1 mouse cellular context compared by ENCODE assay signal in the genomic region with DNA sequence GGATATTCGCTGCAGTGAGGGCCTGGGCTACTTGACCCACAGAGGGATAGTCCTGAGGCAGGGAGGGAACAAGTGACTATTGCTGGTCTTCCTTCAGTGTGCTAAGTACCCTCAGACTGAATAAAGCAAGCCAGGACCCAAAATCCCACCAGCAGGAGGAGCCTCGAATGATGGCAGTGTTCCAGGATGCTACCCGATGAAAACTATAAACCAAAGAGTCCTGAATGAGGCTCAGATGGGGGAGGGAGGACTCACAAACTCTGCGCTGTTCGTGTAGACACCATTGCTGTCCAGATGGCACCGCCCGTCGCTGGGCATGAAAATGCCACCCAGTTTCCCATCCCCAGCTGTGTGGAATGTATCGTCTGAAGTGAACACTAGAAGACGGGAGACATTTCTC.
TF ChIP-seq lines count a peak whose summit lies in the region.

No protein-coding gene starts in this region.

TF ChIP-seq in ES-E14, 5 proteins besides CTCF, POLR2A, EP300 and RAD21:
- TF ChIP-seq MAFK (IDR thresholded peaks at IDR 0.05; ENCODE audit: insufficient read depth, low read depth, low read length) = no peak
- TF ChIP-seq ZC3H11A (IDR thresholded peaks at IDR 0.05; ENCODE audit: borderline replicate concordance, low read depth, low read length) = no peak
- no peak for TF ChIP-seq CHD2 (IDR thresholded peaks at IDR 0.05; ENCODE audit: low read depth, low read length)
- no peak for TF ChIP-seq ZNF384 (IDR thresholded peaks at IDR 0.05; ENCODE audit: low read depth, low read length)
- TF ChIP-seq HCFC1 (IDR thresholded peaks at IDR 0.05; ENCODE audit: borderline replicate concordance, insufficient read depth, low read length) = no peak
